In the genomic region with DNA sequence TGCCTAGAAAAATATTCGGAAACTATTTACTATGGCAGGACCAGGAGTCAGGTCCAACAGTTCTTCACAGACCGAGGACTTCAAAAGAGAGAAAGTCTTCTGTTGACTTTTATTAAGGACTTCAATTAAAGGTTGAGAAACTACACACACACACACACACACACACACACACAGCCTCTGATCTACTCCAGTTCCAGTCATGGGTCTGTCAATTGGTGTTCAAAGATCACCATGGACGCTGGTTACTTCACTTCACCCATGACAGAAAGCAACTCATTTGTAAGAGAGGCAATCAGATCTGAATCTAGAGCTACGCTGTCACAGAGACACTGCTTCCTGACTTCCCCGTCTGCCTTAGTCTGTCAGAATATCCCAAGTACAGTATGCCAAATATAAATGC, we compare ENCODE assay signal across 14 mouse cellular contexts. TPM values are rescaled to one million over a fixed set of nuclear protein-coding genes. Genes with fewer than 3 reads are reported as not detected.
DNase-seq lines count a peak whose midpoint lies in the region; ATAC-seq and TF ChIP-seq lines count a peak whose summit lies in the region.
"Had no signal": no experiment of that assay in that cellular context is flagged by ENCODE, and none has a peak within 500 bp of the region (broad histone marks: within the 10 kb centered on the region; RNA-seq: fewer than 3 reads in every experiment).

No protein-coding gene starts in this region.

- H3K27me3 ChIP-seq in kidney, embryonic 15.5 days: no peaks in the 10 kb centered on the region
- no peaks in the 10 kb centered on the region for H3K27me3 ChIP-seq in kidney, postnatal 0 days (ENCODE audit: insufficient read depth, low read length)

- no peak for ATAC-seq in kidney, embryonic 15.5 days (replicated peaks; ENCODE audit: low FRiP score)
- ATAC-seq in kidney, postnatal 0 days (replicated peaks; ENCODE audit: low FRiP score, low read depth): no peak
- no peak for ATAC-seq in granulocyte monocyte progenitor cell, adult 5-6 weeks (replicated peaks; ENCODE audit: poor library complexity, severe bottlenecking)

- H3K36me3 ChIP-seq in kidney, embryonic 15.5 days: no peaks in the 10 kb centered on the region
- H3K36me3 ChIP-seq in kidney, postnatal 0 days (ENCODE audit: insufficient read depth, low read length): 0 out of 2 replicates have a peak, but pooled peaks cover 5% of the 10 kb centered on the region

- WGBS in kidney, embryonic 15.5 days: 24% methylated on average over 5 of the region's 5 CpGs
- 19% methylated on average over 5 of the region's 5 CpGs for WGBS in kidney, postnatal 0 days

- H3K4me3 ChIP-seq in gastrocnemius, adult 2 months: no peak overlapping the region
- H3K4me3 ChIP-seq in kidney, embryonic 15.5 days (replicated peaks): no peak overlapping the region
- no peak overlapping the region for H3K4me3 ChIP-seq in kidney, postnatal 0 days (replicated peaks; ENCODE audit: low read depth, low read length)
- H3K4me3 ChIP-seq: erythroblast, embryonic 14.5 days had no signal

- no peaks in the 10 kb centered on the region for H3K9me3 ChIP-seq in kidney, embryonic 15.5 days (replicated peaks)
- no peaks in the 10 kb centered on the region for H3K9me3 ChIP-seq in kidney, postnatal 0 days (replicated peaks; ENCODE audit: low read length)

- no peak overlapping the region for H3K9ac ChIP-seq in kidney, embryonic 15.5 days
- H3K9ac ChIP-seq in kidney, postnatal 0 days (ENCODE audit: low read depth, low read length): no peak overlapping the region
- H3K9ac ChIP-seq: hindbrain, embryonic 14.5 days; liver, embryonic 14.5 days had no signal

- TF ChIP-seq CTCF in gastrocnemius, adult 2 months (IDR thresholded peaks at IDR 0.05): no peak
- TF ChIP-seq CTCF in kidney, postnatal 0 days (IDR thresholded peaks at IDR 0.05; ENCODE audit: low read depth): no peak

- H3K4me1 ChIP-seq in kidney, embryonic 15.5 days: peaks cover 89% of the 10 kb centered on the region
- peaks cover 47% of the 10 kb centered on the region for H3K4me1 ChIP-seq in kidney, postnatal 0 days (replicated peaks; ENCODE audit: insufficient read depth, low read length)

- H3K4me2 ChIP-seq in kidney, embryonic 15.5 days: 0 out of 2 replicates have a peak overlapping the region, but pooled peaks have one; percentile 10
- H3K4me2 ChIP-seq in kidney, postnatal 0 days (ENCODE audit: low read length): 0 out of 2 replicates have a peak overlapping the region, but pooled peaks have one; percentile 45
- H3K4me2 ChIP-seq: hindbrain, embryonic 14.5 days had no signal

- intact Hi-C loops in gastrocnemius, adult 2 months (cut with DNase I): no loop called here

- H3K27ac ChIP-seq in gastrocnemius, adult 2 months: peak overlapping the region; percentile 20
- H3K27ac ChIP-seq in kidney, embryonic 15.5 days: peak overlapping the region; percentile 70
- peak overlapping the region; percentile 26; the same call in 1 of the 2 replicates for H3K27ac ChIP-seq in kidney, postnatal 0 days
- H3K27ac ChIP-seq: hindbrain, embryonic 14.5 days; liver, embryonic 14.5 days had no signal

- DNase-seq in gastrocnemius, adult 2 months: no peak
- DNase-seq in gastrocnemius, postnatal 25 days: no peak
- no peak for DNase-seq in kidney, postnatal 14 days
- peak; percentile 50 for DNase-seq in adipocyte (ENCODE audit: low spot score)
- DNase-seq in kidney, postnatal 0 days (ENCODE audit: low spot score): no peak
- no peak for DNase-seq in cerebellum, adult 11-12 months
- DNase-seq: adrenal gland, adult 2 months; cerebellum, postnatal 10 days; thymus, postnatal 4 days had no signal

RNA-seq across cellular contexts. Expression of gene Trio, which starts 33.1 kb away (rescaled TPM):
- 10 to 100 TPM; 35.3 to 43.2 TPM for total RNA-seq in gastrocnemius, adult 2 months (2021)
- total RNA-seq in gastrocnemius, postnatal 25 days (2021): 10 to 100 TPM; 31.0 to 36.4 TPM
- polyA plus RNA-seq in kidney, embryonic 15.5 days (2015; fragmentation: Nextera tagmentation; extraction: Ambion mirVana): 27.3 and 28.8 TPM in 2 replicates
- polyA plus RNA-seq in kidney, postnatal 0 days (2015; fragmentation: Nextera tagmentation; extraction: Ambion mirVana): 17.4 and 19.9 TPM in 2 replicates
- 30.3 and 40.2 TPM in 2 replicates for total RNA-seq in granulocyte monocyte progenitor cell, adult 5-6 weeks (2014; fragmentation: Nextera tagmentation)
- total RNA-seq in granulocyte monocyte progenitor cell, adult 5-6 weeks (2017): 21.1 and 25.9 TPM in 2 replicates

Comparison
In these comparisons a context has a peak if more than half of its experiments do, and no peak if none do; other contexts are left out.
1. H3K27ac ChIP-seq: peak in every context shown above with its lines; median percentile 70 in kidney, embryonic 15.5 days; 26 in kidney, postnatal 0 days; 20 in gastrocnemius, adult 2 months.